Mouse (Mus musculus) CH12.LX (cell line): Measurements from ENCODE around the gene Ccn1.

ENCODE experiments used
- CTCF ChIP-seq, 2 experiments: IDR thresholded peaks in 1 of 2; conservative IDR thresholded peaks in 1 of 2; 2 replicates each; pipeline ENCODE4 v1.5.1; 2011 to 2012; ENCODE audit warnings: low read depth in 2 of 2, low read length in 2 of 2, improper control_type of control experiment in 1 of 2, inconsistent platforms in 1 of 2, mild to moderate bottlenecking in 1 of 2, moderate library complexity in 1 of 2
- ELF1 ChIP-seq: IDR thresholded peaks from 2 replicates; pipeline ENCODE4 v1.6.1; 2014; ENCODE audit warnings: low read depth, mild to moderate bottlenecking, inconsistent platforms, low read length, improper control_type of control experiment
- EP300 ChIP-seq: IDR thresholded peaks from 2 replicates; pipeline ENCODE4 v1.6.1; 2011; ENCODE audit warnings: low read length, improper control_type of control experiment
- IRF4 ChIP-seq: IDR thresholded peaks from 2 replicates; pipeline ENCODE4 v1.6.1; 2014; ENCODE audit warnings: low read depth, mild to moderate bottlenecking, inconsistent platforms, low read length, improper control_type of control experiment
- MAX ChIP-seq: IDR thresholded peaks from 2 replicates; pipeline ENCODE4 v1.6.1; 2011; ENCODE audit warnings: low read length, improper control_type of control experiment
- MXI1 ChIP-seq: IDR thresholded peaks from 2 replicates; pipeline ENCODE4 v1.6.1; 2011; ENCODE audit warnings: mild to moderate bottlenecking, low read depth, low read length, improper control_type of control experiment
- MYC ChIP-seq: IDR thresholded peaks from 2 replicates; pipeline ENCODE4 v1.6.1; 2011; ENCODE audit warnings: low read depth, mild to moderate bottlenecking, improper control_type of control experiment, low read length
- NELFE ChIP-seq: IDR thresholded peaks from 2 replicates; pipeline ENCODE4 v1.6.1; 2011; ENCODE audit warnings: low read depth, low read length, improper control_type of control experiment
- POLR2AphosphoS2 ChIP-seq: IDR thresholded peaks from 2 replicates; pipeline ENCODE4 v1.6.1; 2011; ENCODE audit warnings: low read depth, low read length, improper control_type of control experiment
- RCOR1 ChIP-seq: conservative IDR thresholded peaks from 2 replicates; pipeline ENCODE4 v1.6.1; 2012; ENCODE audit warnings: low read depth, mild to moderate bottlenecking, inconsistent platforms, low read length, improper control_type of control experiment
- TCF12 ChIP-seq: IDR thresholded peaks from 2 replicates; pipeline ENCODE4 v1.6.1; 2014; ENCODE audit warnings: low read depth, mild to moderate bottlenecking, inconsistent platforms, low read length, improper control_type of control experiment
- ZC3H11A ChIP-seq: IDR thresholded peaks from 2 replicates; pipeline ENCODE4 v1.6.1; 2012; ENCODE audit warnings: low read depth, mild to moderate bottlenecking, inconsistent platforms, low read length, improper control_type of control experiment
- ZNF384 ChIP-seq: IDR thresholded peaks from 2 replicates; pipeline ENCODE4 v1.6.1; 2012; ENCODE audit warnings: low read depth, low read length, improper control_type of control experiment, inconsistent platforms

GRCm38 (mm10) chr3:145684604-145685441 is 35.0 kb upstream of the Ccn1 start:
- TF ChIP-seq ZNF384 (no peak), MYC (no peak), EP300 (no peak), MAX (no peak), NELFE (no peak), CTCF (conservative IDR thresholded peaks at IDR 0.05 in 1 of 2, IDR thresholded peaks at IDR 0.05 in 1 of 2; ENCODE audit: low read depth in 2 of 2, low read length in 2 of 2) (no peak), ZC3H11A (no peak), IRF4 (no peak), MXI1 (no peak), POLR2AphosphoS2 (no peak), TCF12 (no peak), RCOR1 (no peak), ELF1 (no peak)
